Mouse (Mus musculus) retina, postnatal 1 day (tissue): Measurements from ENCODE around the gene Gas2.

ENCODE experiments used
- DNase-seq: peaks from one replicate; pipeline ENCODE4 v3.0.0-alpha.2; 2012

Gene Gas2

DNA sequence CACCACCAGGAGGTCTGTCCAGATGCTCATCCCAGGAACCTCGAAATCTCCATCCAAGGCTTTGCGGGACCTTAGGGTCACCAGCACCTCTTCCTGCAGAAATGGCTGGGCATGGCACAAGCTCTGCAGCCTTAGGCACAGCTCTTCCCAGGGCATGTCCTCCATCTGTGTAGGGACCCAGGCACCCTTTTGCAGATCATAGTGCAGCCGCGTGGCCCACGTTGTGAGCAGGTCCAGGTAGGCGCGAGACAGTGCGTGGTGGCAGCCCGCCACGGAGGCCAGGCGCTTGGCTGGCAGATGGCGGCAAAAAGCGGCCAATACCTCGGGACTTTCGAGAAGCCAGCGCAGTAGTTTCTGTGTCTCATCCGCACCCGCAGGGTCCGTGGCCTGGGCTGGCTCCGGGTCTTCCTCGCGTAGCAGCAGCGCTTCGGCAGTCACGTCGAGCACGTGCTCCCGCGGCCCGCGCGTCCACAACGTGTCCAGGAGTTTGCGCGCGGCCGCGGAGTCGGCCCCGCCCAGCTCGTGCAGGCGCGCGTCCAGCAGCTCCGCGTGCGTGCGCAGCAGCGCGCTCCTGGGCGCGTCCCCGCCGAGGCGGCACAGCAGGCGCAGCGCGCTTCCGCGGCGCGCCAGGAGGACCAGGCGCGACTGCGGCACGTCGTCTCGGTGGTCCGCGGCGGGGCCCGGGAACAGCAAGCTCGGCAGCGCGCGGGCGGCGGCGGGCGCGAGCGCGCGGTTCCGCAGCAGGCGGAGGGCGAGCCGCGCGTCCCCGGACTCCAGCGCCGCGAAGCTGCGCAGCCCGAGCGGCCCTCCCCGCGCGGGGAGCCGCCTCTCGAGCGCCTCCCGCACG lies at the start of gene Gas2:
TSS of gene Gas2 (plus strand) at position 766 of the 847 bp plus-strand sequence.
- peak; percentile 92 for DNase-seq

DNA sequence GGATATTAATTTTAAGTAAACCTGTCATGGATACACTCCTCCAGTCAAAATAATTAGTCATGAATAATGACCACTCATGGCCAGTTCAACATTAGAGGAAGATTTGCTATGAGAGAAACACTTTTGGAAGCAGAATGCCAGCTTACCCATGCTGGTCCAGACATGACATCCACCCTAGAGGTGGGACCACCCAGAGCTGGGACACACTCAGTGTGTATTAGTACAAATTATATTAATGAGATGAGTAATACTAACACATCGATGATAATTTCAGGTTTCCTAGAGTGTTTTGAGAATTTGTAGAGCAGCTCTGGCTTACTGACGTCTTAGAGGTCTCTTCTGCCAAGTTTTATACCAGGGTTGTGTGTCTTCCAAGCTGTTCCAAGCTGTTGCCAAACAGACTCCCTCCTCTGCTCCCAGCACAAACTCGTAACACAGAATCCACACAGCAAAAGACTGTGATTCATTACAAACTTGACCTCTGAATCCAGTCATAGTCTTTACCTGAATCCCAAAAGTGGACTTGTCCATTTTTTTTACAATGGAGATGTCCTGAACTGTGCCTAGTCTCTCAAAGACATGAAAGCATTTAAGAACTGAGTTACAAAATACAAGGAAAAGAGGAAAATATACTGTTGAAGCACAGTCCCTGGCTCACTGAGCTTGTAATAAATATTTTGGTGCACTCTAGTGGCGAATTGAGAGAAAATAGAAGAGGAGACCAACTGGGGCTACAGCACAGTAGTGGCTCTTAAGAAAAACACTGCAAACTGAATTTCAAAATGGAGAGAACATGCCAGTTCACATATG lies 46.1 kb upstream of the Gas2 start:
- DNase-seq: peak; percentile 33

DNA sequence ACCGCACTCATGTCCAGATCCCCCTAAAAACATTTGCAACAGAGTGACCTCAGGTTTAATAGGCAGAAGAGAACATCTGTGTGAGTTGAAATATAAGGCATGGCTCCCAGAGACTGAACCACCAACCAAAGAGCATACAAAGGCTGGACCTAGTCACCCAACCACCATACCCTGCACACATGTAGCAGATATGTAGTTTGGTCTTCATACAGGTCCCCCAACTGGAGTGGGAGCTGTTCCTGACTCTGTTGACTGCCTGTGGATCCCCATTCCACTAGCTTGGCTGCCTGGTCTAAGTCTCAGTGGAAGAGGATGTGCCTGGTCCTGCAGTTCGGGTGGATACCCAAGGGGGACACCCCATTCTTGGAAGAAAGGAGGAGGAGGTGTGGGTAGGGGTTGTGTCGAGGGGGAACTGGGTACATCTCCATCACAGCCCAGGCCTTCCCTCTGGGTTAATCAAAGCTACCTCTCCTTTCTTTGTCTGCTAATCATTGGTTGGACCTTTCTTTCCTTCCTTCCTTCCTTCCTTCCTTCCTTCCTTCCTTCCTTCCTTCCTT lies 45.5 kb upstream of the Gas2 start:
- no peak for DNase-seq

GRCm38 (mm10) chr7:51818251-51818974 lies 43.4 kb upstream of the Gas2 start:
- DNase-seq: no peak

GRCm38 (mm10) chr7:51819891-51820290 lies 41.9 kb upstream of the Gas2 start:
- DNase-seq: no peak

GRCm38 (mm10) chr7:51821467-51821866 lies 40.3 kb upstream of the Gas2 start:
- DNase-seq: no peak

DNA sequence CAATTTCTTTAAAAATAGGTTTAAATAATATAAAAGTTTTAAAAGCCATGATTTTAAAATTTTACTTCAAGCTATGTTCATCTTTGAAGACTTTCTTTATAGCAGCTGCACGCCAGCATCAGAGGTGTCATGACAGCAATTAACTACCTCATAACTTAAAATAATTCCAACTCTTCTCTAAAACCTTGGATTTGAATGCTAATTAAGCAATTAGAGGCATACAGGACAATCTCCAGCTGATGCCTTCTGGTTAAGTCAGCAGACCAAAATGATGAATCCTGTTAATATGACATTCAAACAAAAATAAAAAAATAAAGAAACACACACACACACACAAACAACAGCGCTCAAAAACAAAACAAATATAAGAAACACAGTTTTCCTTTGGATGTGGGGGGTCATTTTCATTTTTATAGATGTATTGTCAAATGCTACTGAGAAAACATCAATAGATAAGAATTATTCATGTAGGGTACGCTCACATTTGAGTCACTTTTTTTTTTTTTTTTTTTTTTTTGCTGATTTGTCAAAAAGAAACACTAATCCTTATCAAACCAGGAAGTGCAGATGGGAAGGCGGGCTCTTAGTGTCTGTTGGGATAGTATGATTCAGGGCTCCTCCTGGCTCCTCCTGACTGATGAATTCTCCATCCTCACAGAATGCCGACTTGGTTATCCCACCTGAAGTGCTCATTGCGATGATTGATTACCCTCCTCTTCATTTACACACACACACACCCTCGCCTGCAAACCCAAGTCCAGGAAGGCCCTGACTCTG lies 38.1 kb upstream of the Gas2 start:
- DNase-seq: no peak

DNA sequence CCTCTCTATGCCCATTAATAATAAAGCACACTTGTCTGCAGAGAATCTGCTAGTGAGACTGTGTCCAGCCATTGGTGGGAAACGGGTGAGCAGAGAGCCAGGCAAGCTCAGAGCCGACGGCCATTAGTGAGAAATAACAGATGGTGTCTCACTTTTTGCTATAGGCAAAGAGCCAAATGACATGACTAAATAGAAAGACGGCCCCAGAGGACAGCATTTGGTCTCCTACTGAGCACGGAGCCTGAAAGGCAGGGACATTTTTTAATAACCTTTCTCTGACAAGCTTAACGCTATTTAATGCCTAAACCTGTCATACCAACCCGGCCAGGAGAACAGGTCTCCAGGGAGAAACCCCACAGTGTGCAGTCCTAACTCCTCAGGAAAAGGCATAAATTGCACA lies 29.9 kb upstream of the Gas2 start:
- peak; percentile 73 for DNase-seq

DNA sequence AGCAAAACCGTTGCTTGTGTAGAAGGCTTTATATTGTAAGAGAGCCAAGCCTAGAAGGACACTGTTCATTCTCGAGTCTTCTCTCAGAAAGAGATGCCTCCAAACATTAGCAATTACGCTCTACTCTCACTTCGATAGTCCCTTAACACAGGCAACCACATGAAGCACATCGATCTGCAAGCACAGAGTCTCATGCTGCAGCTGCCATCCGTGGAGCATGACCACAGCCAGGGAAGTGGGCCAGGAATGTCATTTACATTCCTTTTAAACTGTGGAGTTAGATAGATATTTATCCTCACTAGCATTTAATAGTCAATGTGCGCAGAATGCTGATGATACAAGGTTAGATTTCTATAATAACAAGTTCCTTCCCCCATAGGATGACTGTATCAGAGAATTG lies 21.3 kb upstream of the Gas2 start:
- DNase-seq: no peak

GRCm38 (mm10) chr7:51850877-51851276 lies 10.9 kb upstream of the Gas2 start:
- no peak for DNase-seq

- no peak for DNase-seq
Measured at GRCm38 (mm10) chr7:51851890-51852507, 9.8 kb upstream of the Gas2 start.

GRCm38 (mm10) chr7:51862097-51862492 lies 280 bp downstream of the Gas2 start, which contains the start of gene Fancf:
Gene Fancf (minus strand): TSS chr7:51862267.
- DNase-seq: peak; percentile 98

DNA sequence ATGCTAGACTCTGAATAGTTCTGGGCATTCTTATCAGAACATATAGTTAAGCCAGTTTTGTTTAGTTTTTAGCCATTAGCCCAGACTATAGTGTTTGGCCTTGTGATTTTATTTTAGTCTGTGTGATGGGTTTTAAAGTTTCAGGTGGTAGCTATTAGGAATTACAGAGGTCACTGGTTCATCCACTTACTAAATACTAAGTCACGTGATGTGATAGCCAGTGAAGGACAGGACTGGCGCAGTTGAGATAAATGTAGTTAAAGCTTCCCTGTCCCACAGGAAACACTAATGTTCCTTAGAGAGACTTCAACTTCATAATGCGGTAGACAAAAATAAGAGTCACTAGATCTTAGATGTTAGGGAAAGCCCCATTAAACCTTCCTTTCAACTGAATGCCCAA lies 1.0 kb downstream of the Gas2 start:
- DNase-seq: no peak

DNA sequence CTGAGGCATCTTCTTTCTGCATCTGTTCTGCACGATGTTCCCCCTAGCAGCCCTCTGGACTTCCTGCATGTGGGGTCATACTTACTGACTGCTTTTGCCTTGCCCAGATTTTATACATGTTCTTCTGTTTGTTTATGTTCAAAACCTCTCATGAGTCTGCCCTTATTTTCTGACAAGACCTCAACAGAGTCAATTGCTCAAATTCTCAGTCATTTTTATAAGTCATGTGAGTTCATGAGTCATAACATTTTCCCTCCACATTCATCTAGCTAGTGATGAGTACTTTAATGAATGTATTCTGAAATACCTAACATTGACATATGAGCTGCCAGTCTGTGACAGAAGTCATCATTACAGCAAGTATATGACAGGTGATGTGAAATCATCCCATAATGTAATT lies 3.5 kb downstream of the Gas2 start:
- no peak for DNase-seq

- DNase-seq: no peak
Measured at GRCm38 (mm10) chr7:51867983-51868382, 6.2 kb downstream of the Gas2 start.

GRCm38 (mm10) chr7:51872041-51872440 lies 10.2 kb downstream of the Gas2 start:
- no peak for DNase-seq

- DNase-seq: no peak
Measured at GRCm38 (mm10) chr7:51872597-51872996, 10.8 kb downstream of the Gas2 start.

DNA sequence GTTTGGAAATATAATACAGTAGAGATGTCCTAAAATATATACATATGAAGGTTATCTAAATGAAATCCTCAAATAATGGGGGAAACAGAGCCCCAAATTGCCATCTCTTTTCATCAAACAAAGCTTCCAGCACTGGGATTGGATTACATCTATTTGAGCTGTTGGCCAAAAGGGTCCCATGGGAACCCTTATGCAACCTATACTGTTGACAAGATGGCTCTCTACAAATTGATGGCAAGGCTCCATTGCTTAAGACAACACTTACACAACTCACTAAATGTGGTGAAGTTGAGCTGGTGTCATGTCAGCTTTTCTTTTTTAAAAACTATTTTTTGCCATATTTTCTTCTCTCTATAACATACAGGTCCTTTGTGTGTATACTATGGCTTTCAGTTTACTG lies 14.5 kb downstream of the Gas2 start:
- no peak for DNase-seq

DNA sequence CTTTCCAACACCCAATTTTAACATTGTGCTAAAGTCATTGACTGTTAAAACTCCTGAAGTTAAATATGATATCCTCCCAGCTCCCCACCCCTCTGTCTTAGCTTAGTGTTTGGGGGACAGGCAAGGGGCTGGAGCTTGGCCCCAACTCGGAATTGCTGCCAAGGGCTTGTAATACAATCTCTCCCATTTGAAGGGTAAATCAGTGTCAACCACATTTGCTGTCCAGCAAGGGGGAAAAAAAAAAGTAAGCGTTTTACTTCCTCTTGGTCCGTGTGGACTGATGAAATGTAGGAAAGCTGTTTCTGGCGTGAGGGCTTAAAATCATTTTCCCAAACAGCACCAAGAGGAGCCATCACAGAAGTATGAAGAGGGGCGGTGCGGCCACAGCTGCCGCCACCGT lies 16.9 kb downstream of the Gas2 start:
- DNase-seq: no peak

DNA sequence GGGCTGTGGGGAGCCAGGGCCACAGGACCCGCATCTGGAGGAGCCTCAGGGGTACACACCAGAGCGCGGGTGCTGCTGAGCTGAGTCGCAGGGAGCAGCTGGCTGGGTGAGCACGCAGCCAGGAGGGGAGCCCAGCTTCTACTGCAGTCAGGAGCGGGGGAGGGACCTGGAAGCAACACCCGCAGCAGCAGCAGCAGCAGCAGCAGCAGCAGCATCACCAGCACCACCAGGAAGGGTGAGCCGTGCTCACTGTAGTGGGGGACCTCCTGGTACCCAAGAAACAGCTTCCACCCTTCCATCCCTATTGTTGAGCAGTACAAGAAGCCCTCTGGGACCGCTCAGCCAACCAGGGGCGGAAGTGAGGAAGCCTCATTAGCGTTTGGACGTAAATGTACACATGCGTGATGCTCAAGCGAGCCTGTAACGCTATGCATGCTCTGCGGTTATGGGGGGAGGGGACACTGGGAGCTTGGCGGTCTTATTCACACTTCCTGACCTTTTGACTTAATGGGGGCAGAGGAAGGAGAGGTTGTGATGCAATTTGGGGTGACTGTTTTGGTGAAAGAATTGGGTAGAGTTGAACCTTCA lies 17.4 kb downstream of the Gas2 start:
- DNase-seq: peak; percentile 81

GRCm38 (mm10) chr7:51880121-51880520 lies 18.3 kb downstream of the Gas2 start:
- no peak for DNase-seq
